Mouse (Mus musculus) lung, adult 2 months (tissue): Measurements from ENCODE around the gene Glp1r.

Experiments
- CTCF ChIP-seq: fragments of 200-500 bp; IDR thresholded peaks from 2 replicates; pipeline ENCODE4 v1.5.1; 2011; ENCODE audit warnings: mild to moderate bottlenecking, low read length, control low read depth; ENCODE audit not compliant: insufficient read depth
- POLR2A ChIP-seq: fragments of 200-500 bp; IDR thresholded peaks from 2 replicates; pipeline ENCODE4 v1.6.1; 2011; ENCODE audit warnings: low read depth, mild to moderate bottlenecking, control low read depth, low read length, borderline replicate concordance; ENCODE audit errors: extremely low read depth

DNA sequence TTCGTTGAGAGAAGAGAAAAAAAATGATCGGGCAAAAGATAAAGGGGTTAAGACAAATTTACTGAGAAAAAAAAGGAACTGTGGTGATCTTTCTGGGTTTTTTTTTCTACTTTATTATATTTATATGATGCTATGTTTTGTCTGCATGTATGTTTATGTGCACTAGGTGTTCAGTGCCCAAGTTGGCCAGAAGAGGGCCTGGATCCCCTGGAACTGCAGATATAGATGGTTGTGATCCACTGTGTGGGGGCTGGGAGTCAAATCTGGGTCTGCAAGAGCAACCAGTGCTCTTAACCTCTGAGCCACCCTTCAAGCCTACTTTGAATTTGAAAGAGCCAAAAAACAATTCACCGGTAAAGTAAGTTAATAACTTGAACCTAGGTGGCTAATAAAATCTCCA is 21.2 kb upstream of the Glp1r start:
- TF ChIP-seq POLR2A, result no peak
- TF ChIP-seq CTCF, result no peak
